Mouse (Mus musculus): ENCODE data around the gene Scml4.

The Scml4 gene

GRCm38 (mm10) chr10:42860159-42860911 is at the start of gene Scml4:
TSS of gene Scml4 (plus strand) at chr10:42860370.
- peak; percentile 83 for DNase-seq

DNA sequence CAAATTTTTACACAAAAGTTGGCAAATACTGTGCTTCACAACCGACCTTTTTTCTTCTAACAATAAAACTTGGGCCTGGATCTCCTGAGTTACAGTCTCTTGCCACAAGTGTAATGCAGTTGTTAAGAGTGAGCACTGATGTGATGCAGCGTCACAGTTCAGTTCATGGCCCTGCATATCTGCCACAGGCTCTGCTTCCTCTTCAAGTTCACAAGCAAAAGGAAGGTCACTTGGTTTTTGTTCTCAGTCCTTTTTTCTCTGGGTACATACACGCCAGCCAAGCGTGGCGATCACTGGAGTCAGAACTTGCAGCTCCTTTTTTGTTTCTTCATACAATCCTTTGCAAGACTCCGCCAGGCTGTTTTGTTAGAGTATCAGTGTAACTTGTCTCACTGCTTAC is 34.2 kb upstream of the Scml4 start:
- DNase-seq = peak; percentile 10

GRCm38 (mm10) chr10:42827155-42827554 is 33.0 kb upstream of the Scml4 start:
- no peak for DNase-seq

- DNase-seq = no peak
Measured at GRCm38 (mm10) chr10:42830007-42830406, 30.2 kb upstream of the Scml4 start.

DNA sequence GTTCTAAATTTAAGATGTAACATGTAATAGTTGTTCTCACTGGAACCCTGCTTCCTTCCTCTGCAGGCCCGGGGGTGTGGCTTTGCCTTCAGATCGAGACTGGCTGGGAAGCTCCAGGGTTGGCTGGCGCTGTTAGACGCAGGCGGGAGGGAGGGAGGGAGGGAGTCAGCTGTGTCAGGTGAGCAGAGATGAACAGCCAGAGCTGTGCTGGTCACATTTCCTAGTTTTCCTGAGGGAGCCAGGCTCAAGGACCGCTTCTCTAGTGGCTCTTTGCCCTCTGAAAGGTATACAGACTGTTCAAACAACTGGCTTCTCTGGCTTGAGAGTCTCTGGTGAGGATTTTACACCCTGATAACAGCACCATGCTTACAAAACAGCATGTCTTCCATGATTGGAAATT is 29.8 kb upstream of the Scml4 start:
- peak; percentile 85 for DNase-seq

- DNase-seq = peak; percentile 48
Measured at GRCm38 (mm10) chr10:42832677-42833076, 27.5 kb upstream of the Scml4 start.

GRCm38 (mm10) chr10:42833871-42834727 is 26.1 kb upstream of the Scml4 start:
- peak; percentile 80 for DNase-seq

DNA sequence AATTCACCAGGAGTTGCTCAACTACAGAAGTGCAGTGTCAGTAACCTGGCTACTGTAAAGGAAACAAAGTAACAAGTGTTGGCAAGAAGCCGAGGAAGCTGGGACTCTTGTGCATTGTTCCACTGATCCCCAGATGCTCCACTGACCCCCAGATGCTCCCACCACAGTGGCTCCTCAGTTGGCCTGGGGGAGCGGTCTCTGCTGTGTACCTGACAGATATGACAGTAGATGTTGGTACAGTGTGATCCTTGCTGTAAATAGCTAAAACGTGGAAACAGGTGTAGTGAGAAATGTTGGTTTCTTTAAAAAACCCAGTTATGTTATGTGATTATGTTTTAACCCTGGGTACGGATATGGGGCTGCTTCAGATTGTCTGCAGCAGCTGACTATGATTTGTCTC is 22.1 kb upstream of the Scml4 start:
- no peak for DNase-seq

- DNase-seq = no peak
Measured at GRCm38 (mm10) chr10:42838736-42839135, 21.4 kb upstream of the Scml4 start.

DNA sequence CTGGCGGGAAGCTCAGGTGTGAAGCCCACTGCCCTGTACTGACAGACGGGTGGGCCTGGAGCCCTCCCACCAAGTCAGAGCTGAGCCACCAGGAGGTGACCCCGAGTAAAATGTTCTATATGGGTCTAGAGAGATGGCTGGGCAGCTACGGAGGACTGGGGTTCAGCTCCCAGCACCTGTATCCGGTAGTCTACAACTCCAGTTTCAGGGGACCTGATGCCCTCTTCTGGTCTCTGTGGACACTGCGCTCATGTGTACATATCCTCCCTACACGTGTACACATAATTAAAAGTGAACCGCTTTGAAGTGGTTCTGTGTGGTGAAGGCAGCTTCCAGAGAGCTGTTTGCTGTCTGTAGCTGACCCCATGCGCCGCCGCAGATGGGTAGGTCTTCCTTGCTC is 20.1 kb upstream of the Scml4 start:
- no peak for DNase-seq

DNA sequence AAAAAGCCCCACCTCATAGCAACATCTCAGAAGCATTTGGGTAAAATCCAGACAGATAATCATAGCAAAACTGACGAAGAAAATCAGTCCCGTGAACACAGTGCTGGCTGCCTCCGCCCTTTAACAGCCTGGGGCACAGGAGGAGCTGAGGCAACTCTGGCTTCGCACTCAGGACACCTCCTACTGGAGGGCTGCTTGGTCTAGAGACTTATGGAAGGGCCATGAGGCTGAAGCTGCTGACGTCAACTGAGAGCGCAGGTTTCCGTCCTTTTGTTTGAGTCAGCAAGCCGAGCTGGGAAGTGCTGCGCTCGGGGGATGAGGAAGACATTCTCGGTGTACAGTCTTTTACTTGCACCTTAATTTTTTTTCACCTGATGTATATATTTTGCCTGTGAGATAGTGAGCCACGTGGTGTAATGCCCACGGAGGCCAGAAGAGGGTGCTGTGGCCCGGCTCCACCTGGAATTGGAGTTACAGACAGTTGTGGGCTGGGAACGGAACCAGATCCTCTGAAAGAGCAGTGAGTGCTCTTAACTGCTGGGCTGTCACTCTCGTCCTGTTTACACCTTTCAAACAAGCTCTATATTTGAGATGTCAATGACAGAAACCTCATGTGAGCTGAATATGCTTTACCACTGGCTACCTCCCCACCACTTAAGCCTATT is 18.5 kb upstream of the Scml4 start:
- peak; percentile 36 for DNase-seq

GRCm38 (mm10) chr10:42842358-42842757 is 17.8 kb upstream of the Scml4 start:
- DNase-seq = peak; percentile 84

GRCm38 (mm10) chr10:42843416-42843815 is 16.8 kb upstream of the Scml4 start:
- DNase-seq = peak; percentile 44

GRCm38 (mm10) chr10:42845480-42845879 is 14.7 kb upstream of the Scml4 start:
- DNase-seq = no peak

DNA sequence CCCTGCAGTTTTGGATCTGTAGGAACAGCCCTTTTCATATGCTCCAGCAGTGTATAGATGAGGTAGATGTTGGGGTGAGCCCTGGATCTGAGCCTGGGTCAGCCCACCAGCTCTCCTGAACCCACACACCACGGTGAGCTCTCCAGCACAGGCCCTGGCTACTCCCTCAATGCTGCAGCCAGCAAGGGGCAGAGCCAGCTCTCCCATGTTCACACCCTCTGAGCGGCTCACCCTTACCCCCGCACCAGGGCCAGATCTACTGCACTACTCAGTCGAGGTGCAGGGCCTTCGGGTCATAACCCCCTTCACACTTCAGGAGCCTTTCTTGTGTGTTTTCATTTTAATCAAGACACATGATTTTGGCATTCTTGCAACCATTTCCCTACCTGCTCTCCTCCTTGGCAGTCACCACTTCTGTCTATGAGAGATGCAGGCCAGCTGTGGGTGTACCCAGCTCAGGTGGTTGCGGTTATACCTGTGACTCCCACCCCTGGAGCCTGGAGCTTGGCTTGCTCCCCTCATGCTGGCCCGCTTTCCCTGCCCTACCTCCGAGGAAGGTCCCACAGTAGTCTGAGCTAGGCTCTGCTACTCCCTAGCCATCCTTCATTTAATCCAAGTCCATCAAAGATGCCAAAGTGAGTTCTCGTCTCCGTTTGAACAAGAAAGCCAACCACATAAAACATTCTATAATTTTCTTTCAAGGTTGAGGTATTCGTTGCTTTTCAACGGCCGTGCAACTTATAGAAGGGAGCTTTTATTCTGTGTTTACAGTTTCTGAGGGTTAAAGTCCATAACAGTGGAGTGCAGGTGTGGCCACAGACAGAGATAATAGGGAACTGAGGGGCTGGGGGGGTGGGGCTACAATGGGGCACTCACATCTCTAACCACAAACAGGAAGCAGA is 11.7 kb upstream of the Scml4 start:
- DNase-seq = no peak

GRCm38 (mm10) chr10:42849081-42849400 is 11.1 kb upstream of the Scml4 start:
- DNase-seq = no peak

DNA sequence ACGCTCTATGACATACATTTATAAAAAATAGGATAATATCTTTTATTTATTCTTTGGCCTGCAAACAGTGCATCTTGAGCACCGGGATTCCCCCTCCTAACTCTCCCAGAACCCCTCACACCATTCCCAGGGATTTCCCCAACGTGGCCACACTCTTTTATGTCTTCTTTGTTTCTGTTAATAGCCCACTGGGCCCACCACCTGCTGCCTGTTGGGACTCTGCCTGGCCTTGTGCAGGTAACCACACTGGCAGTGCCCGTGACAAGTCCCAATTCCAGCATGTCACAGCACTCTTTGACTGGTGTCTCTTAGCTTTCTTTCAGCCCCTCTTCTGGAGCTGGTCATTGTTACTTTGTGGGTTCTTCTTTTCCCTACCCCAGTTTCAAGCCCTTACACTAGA is 5.3 kb upstream of the Scml4 start:
- DNase-seq = no peak

DNA sequence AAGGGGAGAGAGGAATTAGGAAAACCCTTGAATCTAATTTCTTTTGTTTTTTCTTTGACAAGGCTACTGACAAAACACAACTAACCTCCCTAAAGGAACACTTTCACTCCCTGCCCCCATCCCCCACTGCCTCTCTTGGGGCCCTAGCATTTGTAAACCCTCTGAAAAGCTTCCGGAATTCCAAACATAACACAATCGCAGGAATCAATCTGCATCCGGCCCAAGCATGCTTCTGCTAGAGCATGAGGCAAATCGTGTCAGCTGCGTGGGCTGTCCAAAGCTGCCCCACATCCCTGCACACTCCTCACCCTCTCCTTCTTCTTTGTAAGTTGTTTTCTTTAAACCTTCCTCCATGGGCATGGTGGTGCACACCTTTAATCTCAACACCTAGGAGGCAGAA is 4.9 kb upstream of the Scml4 start:
- DNase-seq = peak; percentile 77

DNA sequence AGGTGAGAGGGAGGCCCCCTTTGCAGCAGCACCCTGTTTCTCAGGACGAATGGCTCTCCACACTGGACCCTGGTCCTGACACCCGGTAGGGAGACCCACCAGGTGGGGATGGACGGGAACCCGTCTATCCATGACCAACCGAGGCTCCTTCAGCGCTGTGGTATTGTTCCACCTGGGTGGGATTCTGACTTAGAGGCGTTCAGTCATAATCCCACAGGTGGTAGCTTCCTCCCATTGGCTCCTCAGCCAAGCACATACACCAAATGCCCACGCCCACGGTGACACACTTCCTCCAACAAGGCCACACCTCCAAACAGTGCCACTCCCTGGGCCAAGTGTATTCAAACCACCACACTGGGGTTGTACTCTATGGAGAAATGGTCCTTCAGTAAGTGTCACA is 3.6 kb upstream of the Scml4 start:
- DNase-seq = no peak

DNA sequence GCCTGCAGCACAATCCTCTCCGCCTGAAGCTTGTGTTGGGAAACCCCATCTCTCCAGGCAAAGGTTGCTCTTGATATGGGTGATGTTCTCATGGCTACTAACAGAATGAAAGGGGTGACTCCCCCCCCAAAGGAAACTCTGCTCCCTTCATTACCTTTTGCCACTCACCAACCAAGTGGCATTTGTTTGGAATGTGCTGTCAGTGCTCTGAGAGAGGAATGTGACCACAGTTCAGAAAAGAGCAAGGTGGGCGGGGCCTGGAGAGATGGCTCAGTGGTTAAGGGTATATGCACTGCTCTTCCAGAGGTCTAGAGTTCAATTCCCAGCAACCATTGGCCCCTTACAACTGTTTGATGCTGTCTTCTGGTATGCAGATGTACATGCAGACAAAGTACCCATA is 3.1 kb upstream of the Scml4 start:
- no peak for DNase-seq

GRCm38 (mm10) chr10:42859781-42860158 is 400 bp upstream of the Scml4 start:
- no peak for DNase-seq

GRCm38 (mm10) chr10:42861446-42861845 is 1.3 kb downstream of the Scml4 start:
- no peak for DNase-seq

Measured in lung, postnatal 36 days (tissue).